Mouse (Mus musculus) ovary, postnatal 10 days (tissue): ENCODE data around the gene Arfgap1.

ENCODE experiments used
- DNase-seq: peaks from one replicate; pipeline ENCODE4 v3.0.0; 2022; ENCODE audit warnings: low spot score

Gene Arfgap1

GRCm38 (mm10) chr2:180986449-180986848 lies 19.4 kb downstream of the Arfgap1 start, which contains the start of gene Col20a1:
TSS of gene Col20a1 (plus strand) at chr2:180986535.
- DNase-seq = no peak

- DNase-seq = no peak
These were observed 20.0 kb downstream of the Arfgap1 start for GRCm38 (mm10) chr2:180987001-180987400.

- DNase-seq = no peak
These were observed 20.5 kb downstream of the Arfgap1 start for GRCm38 (mm10) chr2:180987432-180988030.

- DNase-seq = no peak
These were observed 21.4 kb downstream of the Arfgap1 start for GRCm38 (mm10) chr2:180988347-180988913.

GRCm38 (mm10) chr2:180988948-180989347 lies 21.9 kb downstream of the Arfgap1 start:
- DNase-seq = no peak

- no peak for DNase-seq
These were observed 23.3 kb downstream of the Arfgap1 start for GRCm38 (mm10) chr2:180990347-180990746.

- no peak for DNase-seq
These were observed 27.3 kb downstream of the Arfgap1 start for GRCm38 (mm10) chr2:180994360-180994759.

- no peak for DNase-seq
These were observed 28.4 kb downstream of the Arfgap1 start for GRCm38 (mm10) chr2:180995457-180995856.

- DNase-seq = no peak
These were observed 29.4 kb downstream of the Arfgap1 start for GRCm38 (mm10) chr2:180996436-180996835.

- no peak for DNase-seq
These were observed 29.9 kb downstream of the Arfgap1 start for GRCm38 (mm10) chr2:180996905-180997304.

- DNase-seq = no peak
These were observed 40.0 kb downstream of the Arfgap1 start for GRCm38 (mm10) chr2:181007054-181007453.

- no peak for DNase-seq
These were observed 41.3 kb downstream of the Arfgap1 start for GRCm38 (mm10) chr2:181008339-181008738.

GRCm38 (mm10) chr2:181031406-181031934 lies 64.4 kb downstream of the Arfgap1 start:
- no peak for DNase-seq
